Mouse (Mus musculus) right cerebral cortex, adult 2 months (tissue): ENCODE measurements at regions not wholly inside any gene's neighbourhood (a gene's known extent, or its start where the extent isn't known, plus 50 kb on each side); places are given as distances from the start of the nearest gene placed in this dataset.
A peak's percentile ranks its signal among the peaks of the same experiment; 100 is the strongest.

Experiments used
- DNase-seq, 2 experiments: peaks; one replicate each; pipeline ENCODE4 v3.0.0; 2021 to 2022; ENCODE audit warnings: low spot score in 2 of 2

- DNase-seq = no peak
Measured at GRCm38 (mm10) chr16:62681880-62682279, 104.7 kb downstream of the Nsun3 start.

- no peak for DNase-seq
Measured at GRCm38 (mm10) chr16:62676815-62677214, 109.8 kb downstream of the Nsun3 start.

- no peak for DNase-seq
Measured at GRCm38 (mm10) chr16:62657383-62657782, 129.2 kb downstream of the Nsun3 start.

- no peak for DNase-seq
Measured at GRCm38 (mm10) chr16:62654436-62654835, 132.2 kb downstream of the Nsun3 start.

- DNase-seq = peak in 1 of 2 experiments; percentile 18
Measured at GRCm38 (mm10) chr16:62653817-62654216, 132.8 kb downstream of the Nsun3 start.

GRCm38 (mm10) chr16:62652769-62653465 lies 133.7 kb downstream of the Nsun3 start:
- no peak for DNase-seq

GRCm38 (mm10) chr16:62650856-62651255 lies 135.8 kb downstream of the Nsun3 start:
- DNase-seq = no peak

- no peak for DNase-seq
Measured at GRCm38 (mm10) chr16:62648326-62648725, 138.3 kb downstream of the Nsun3 start.

GRCm38 (mm10) chr16:62646113-62646512 lies 140.5 kb downstream of the Nsun3 start:
- peak in 1 of 2 experiments; percentile 43 for DNase-seq

- DNase-seq = peak; percentile 19 to 29
Measured at GRCm38 (mm10) chr16:62642859-62643403, 143.7 kb downstream of the Nsun3 start.

GRCm38 (mm10) chr16:62623938-62624337 lies 162.7 kb downstream of the Nsun3 start:
- no peak for DNase-seq

GRCm38 (mm10) chr16:62610873-62611272 lies 175.7 kb downstream of the Nsun3 start:
- no peak for DNase-seq

GRCm38 (mm10) chr16:62608617-62609016 lies 178.0 kb downstream of the Nsun3 start:
- DNase-seq = no peak

GRCm38 (mm10) chr16:62605920-62606319 lies 180.7 kb downstream of the Nsun3 start:
- DNase-seq = no peak

GRCm38 (mm10) chr16:62562051-62562450 lies 224.6 kb downstream of the Nsun3 start:
- DNase-seq = peak; percentile 65 to 66

GRCm38 (mm10) chr16:62543156-62543555 lies 243.5 kb downstream of the Nsun3 start:
- DNase-seq = no peak

GRCm38 (mm10) chr16:62537730-62538479 lies 248.7 kb downstream of the Nsun3 start:
- no peak for DNase-seq

- no peak for DNase-seq
Measured at GRCm38 (mm10) chr16:62509321-62509720, 277.3 kb downstream of the Nsun3 start.

- DNase-seq = peak; percentile 34 to 43
Measured at GRCm38 (mm10) chr16:62506725-62507482, 279.7 kb downstream of the Nsun3 start.

- peak in 1 of 2 experiments; percentile 9 for DNase-seq
Measured at GRCm38 (mm10) chr16:62500870-62501269, 285.7 kb downstream of the Nsun3 start.

GRCm38 (mm10) chr16:62500334-62500733 lies 286.3 kb downstream of the Nsun3 start:
- peak; percentile 62 to 78 for DNase-seq

GRCm38 (mm10) chr16:62498761-62499160 lies 287.9 kb downstream of the Nsun3 start:
- no peak for DNase-seq
